Mouse (Mus musculus): ENCODE data around the gene Cend1. TPM values are rescaled to one million over a fixed set of nuclear protein-coding genes. Genes with fewer than 3 reads are reported as not detected.

Gene Cend1
- 2.7 and 3.3 TPM in 2 replicates for polyA plus RNA-seq (2015; fragmentation: Nextera tagmentation; extraction: Ambion mirVana)

- peak; percentile 47 for ATAC-seq
- no peak within 1 kb of the TSS for H3K9ac ChIP-seq (ENCODE audit: low read depth, low read length)
- H3K27me3 ChIP-seq (replicated peaks; ENCODE audit: control insufficient read depth, insufficient read depth, low read length), result no peaks in the 10 kb centered on the region
- H3K4me1 ChIP-seq (replicated peaks; ENCODE audit: control insufficient read depth, insufficient read depth, low read length), result peaks cover under 1% of the 10 kb centered on the region; the same call in 1 of the 2 replicates
- TF ChIP-seq CTCF (IDR thresholded peaks at IDR 0.05; ENCODE audit: low read depth), result no peak
- peak within 1 kb of the TSS; percentile 27 for H3K4me2 ChIP-seq (replicated peaks; ENCODE audit: low read depth)
- 11% methylated on average over 19 of the region's 19 CpGs for WGBS
- peaks cover 39% of the 10 kb centered on the region for H3K36me3 ChIP-seq (ENCODE audit: control insufficient read depth, insufficient read depth)
- no peak within 1 kb of the TSS for H3K27ac ChIP-seq (ENCODE audit: low read depth, low read length)
- no peaks in the 10 kb centered on the region for H3K9me3 ChIP-seq (ENCODE audit: control insufficient read depth)
- H3K4me3 ChIP-seq (ENCODE audit: low read depth, low read length), result no peak within 1 kb of the TSS
Measured at GRCm38 (mm10) chr7:141429310-141429709, at the start of gene Cend1. Gene Cend1, minus strand, starts transcription at chr7:141429491.

GRCm38 (mm10) chr7:141478270-141478748 lies 49.0 kb upstream of the Cend1 start:
- peak overlapping the region; percentile 21; the same call in 1 of the 2 replicates for H3K4me2 ChIP-seq (replicated peaks; ENCODE audit: low read depth)
- peaks cover 10% of the 10 kb centered on the region; the same call in 1 of the 2 replicates for H3K4me1 ChIP-seq (replicated peaks; ENCODE audit: control insufficient read depth, insufficient read depth, low read length)
- WGBS, result 76% methylated on average over 5 of the region's 5 CpGs

GRCm38 (mm10) chr7:141477578-141478269 lies 48.4 kb upstream of the Cend1 start:
- no peak overlapping the region for H3K4me3 ChIP-seq (ENCODE audit: low read depth, low read length)
- H3K27me3 ChIP-seq (replicated peaks; ENCODE audit: control insufficient read depth, insufficient read depth, low read length), result peaks cover 12% of the 10 kb centered on the region; the same call in 1 of the 2 replicates
- no peak overlapping the region for H3K9ac ChIP-seq (ENCODE audit: low read depth, low read length)
- H3K36me3 ChIP-seq (ENCODE audit: control insufficient read depth, insufficient read depth), result peaks cover 1% of the 10 kb centered on the region; the same call in 1 of the 2 replicates
- peaks cover 10% of the 10 kb centered on the region; the same call in 1 of the 2 replicates for H3K4me1 ChIP-seq (replicated peaks; ENCODE audit: control insufficient read depth, insufficient read depth, low read length)
- peak overlapping the region; percentile 87 for H3K27ac ChIP-seq (ENCODE audit: low read depth, low read length)
- WGBS, result 53% methylated on average over 4 of the region's 4 CpGs
- ATAC-seq, result no peak
- peak overlapping the region; percentile 21 for H3K4me2 ChIP-seq (replicated peaks; ENCODE audit: low read depth)
- TF ChIP-seq CTCF (IDR thresholded peaks at IDR 0.05; ENCODE audit: low read depth), result no peak
- H3K9me3 ChIP-seq (ENCODE audit: control insufficient read depth), result no peaks in the 10 kb centered on the region

More at GRCm38 (mm10) chr7:141478270-141478748, 49.0 kb upstream of the Cend1 start:
- no peaks in the 10 kb centered on the region for H3K36me3 ChIP-seq (ENCODE audit: control insufficient read depth, insufficient read depth)
- no peak for TF ChIP-seq CTCF (IDR thresholded peaks at IDR 0.05; ENCODE audit: low read depth)
- H3K9me3 ChIP-seq (ENCODE audit: control insufficient read depth), result no peaks in the 10 kb centered on the region
- no peak overlapping the region; the same call in 1 of the 2 replicates for H3K27ac ChIP-seq (ENCODE audit: low read depth, low read length)
- H3K4me3 ChIP-seq (ENCODE audit: low read depth, low read length), result no peak overlapping the region
- no peak overlapping the region for H3K9ac ChIP-seq (ENCODE audit: low read depth, low read length)
- no peak for ATAC-seq
- peaks cover 18% of the 10 kb centered on the region; the same call in 1 of the 2 replicates for H3K27me3 ChIP-seq (replicated peaks; ENCODE audit: control insufficient read depth, insufficient read depth, low read length)

- 20% methylated on average over 7 of the region's 7 CpGs for WGBS
- TF ChIP-seq CTCF (IDR thresholded peaks at IDR 0.05; ENCODE audit: low read depth), result peak; percentile 30
- H3K27me3 ChIP-seq (replicated peaks; ENCODE audit: control insufficient read depth, insufficient read depth, low read length), result peaks cover 4% of the 10 kb centered on the region; the same call in 1 of the 2 replicates
- H3K27ac ChIP-seq (ENCODE audit: low read depth, low read length), result peak overlapping the region; percentile 87
- H3K4me2 ChIP-seq (replicated peaks; ENCODE audit: low read depth), result peak overlapping the region; percentile 98
- H3K9me3 ChIP-seq (ENCODE audit: control insufficient read depth), result no peaks in the 10 kb centered on the region
- H3K4me3 ChIP-seq (ENCODE audit: low read depth, low read length), result peak overlapping the region; percentile 62; the same call in 1 of the 2 replicates
- H3K9ac ChIP-seq (ENCODE audit: low read depth, low read length), result 0 out of 2 replicates have a peak overlapping the region, but pooled peaks have one; percentile 59
- ATAC-seq, result no peak
- peaks cover 10% of the 10 kb centered on the region; the same call in 1 of the 2 replicates for H3K4me1 ChIP-seq (replicated peaks; ENCODE audit: control insufficient read depth, insufficient read depth, low read length)
- H3K36me3 ChIP-seq (ENCODE audit: control insufficient read depth, insufficient read depth), result peaks cover 8% of the 10 kb centered on the region
Measured at GRCm38 (mm10) chr7:141476981-141477370, 47.7 kb upstream of the Cend1 start.

GRCm38 (mm10) chr7:141476226-141476980 lies 47.1 kb upstream of the Cend1 start:
- H3K4me2 ChIP-seq (replicated peaks; ENCODE audit: low read depth), result peak overlapping the region; percentile 98
- ATAC-seq, result peak; percentile 51
- H3K27ac ChIP-seq (ENCODE audit: low read depth, low read length), result peak overlapping the region; percentile 87
- WGBS, result 1% methylated on average over 17 of the region's 17 CpGs
- H3K9me3 ChIP-seq (ENCODE audit: control insufficient read depth), result no peaks in the 10 kb centered on the region
- H3K9ac ChIP-seq (ENCODE audit: low read depth, low read length), result peak overlapping the region; percentile 59; the same call in 1 of the 2 replicates
- peak; percentile 60 for TF ChIP-seq CTCF (IDR thresholded peaks at IDR 0.05; ENCODE audit: low read depth)
- peaks cover 10% of the 10 kb centered on the region; the same call in 1 of the 2 replicates for H3K4me1 ChIP-seq (replicated peaks; ENCODE audit: control insufficient read depth, insufficient read depth, low read length)
- no peaks in the 10 kb centered on the region for H3K27me3 ChIP-seq (replicated peaks; ENCODE audit: control insufficient read depth, insufficient read depth, low read length)
- peak overlapping the region; percentile 62 for H3K4me3 ChIP-seq (ENCODE audit: low read depth, low read length)
- peaks cover 10% of the 10 kb centered on the region for H3K36me3 ChIP-seq (ENCODE audit: control insufficient read depth, insufficient read depth)

- no peak; the same call in 1 of the 2 replicates for ATAC-seq
- no peaks in the 10 kb centered on the region for H3K27me3 ChIP-seq (replicated peaks; ENCODE audit: control insufficient read depth, insufficient read depth, low read length)
Measured at GRCm38 (mm10) chr7:141475805-141476158, 46.5 kb upstream of the Cend1 start.

More at GRCm38 (mm10) chr7:141475805-141476158, 46.5 kb upstream of the Cend1 start:
- Histone ChIP-seq H3K4me2 (replicated peaks; ENCODE audit: low read depth) (peak overlapping the region; percentile 98), H3K4me3 (ENCODE audit: low read depth, low read length) (peak overlapping the region; percentile 62), H3K4me1 (replicated peaks; ENCODE audit: control insufficient read depth, insufficient read depth, low read length) (peaks cover 10% of the 10 kb centered on the region; the same call in 1 of the 2 replicates), H3K36me3 (ENCODE audit: control insufficient read depth, insufficient read depth) (peaks cover 17% of the 10 kb centered on the region), H3K27ac (ENCODE audit: low read depth, low read length) (peak overlapping the region; percentile 87), H3K9ac (ENCODE audit: low read depth, low read length) (peak overlapping the region; percentile 59), H3K9me3 (ENCODE audit: control insufficient read depth) (no peaks in the 10 kb centered on the region)
- no peak for TF ChIP-seq CTCF (IDR thresholded peaks at IDR 0.05; ENCODE audit: low read depth)
- WGBS, result 3% methylated on average over 12 of the region's 12 CpGs
